Mouse (Mus musculus): ENCODE measurements around the gene Slc22a16.

GRCm38 (mm10) chr10:40617973-40618372 lies 47.8 kb downstream of the Slc22a16 start:
- TF ChIP-seq ZNF384 (IDR thresholded peaks at IDR 0.05; ENCODE audit: low read depth, low read length): no peak
- TF ChIP-seq MAFK (IDR thresholded peaks at IDR 0.05; ENCODE audit: insufficient read depth, low read depth, low read length): no peak
- no peak for TF ChIP-seq ZC3H11A (IDR thresholded peaks at IDR 0.05; ENCODE audit: borderline replicate concordance, low read depth, low read length)
- TF ChIP-seq CHD2 (IDR thresholded peaks at IDR 0.05; ENCODE audit: low read depth, low read length): no peak

Measured in ES-E14 (cell line).